Mouse (Mus musculus) WW6 (cell line): ENCODE measurements around the gene Zfyve28.

ENCODE experiments used
- DNase-seq: peaks from one replicate; pipeline ENCODE4 v3.0.0-alpha.2; 2013; ENCODE audit warnings: low read depth, low spot score

The Zfyve28 gene

GRCm38 (mm10) chr5:34210279-34210678, 78.0 kb downstream of the Zfyve28 start:
- peak; percentile 64 for DNase-seq

GRCm38 (mm10) chr5:34207503-34207902, 80.7 kb downstream of the Zfyve28 start:
- no peak for DNase-seq

GRCm38 (mm10) chr5:34205788-34206187, 82.5 kb downstream of the Zfyve28 start:
- DNase-seq: no peak

GRCm38 (mm10) chr5:34204911-34205310, 83.3 kb downstream of the Zfyve28 start:
- no peak for DNase-seq

- DNase-seq: no peak
Observed at GRCm38 (mm10) chr5:34202006-34202405, 86.2 kb downstream of the Zfyve28 start.

GRCm38 (mm10) chr5:34201396-34201795, 86.9 kb downstream of the Zfyve28 start:
- DNase-seq: no peak

GRCm38 (mm10) chr5:34198615-34199014, 89.6 kb downstream of the Zfyve28 start:
- DNase-seq: no peak

GRCm38 (mm10) chr5:34197243-34197642, 91.0 kb downstream of the Zfyve28 start:
- no peak for DNase-seq

GRCm38 (mm10) chr5:34196423-34196822, 91.8 kb downstream of the Zfyve28 start:
- DNase-seq: no peak

GRCm38 (mm10) chr5:34195786-34196185, 92.5 kb downstream of the Zfyve28 start:
- no peak for DNase-seq

GRCm38 (mm10) chr5:34194975-34195662, 93.1 kb downstream of the Zfyve28 start:
- no peak for DNase-seq

GRCm38 (mm10) chr5:34194426-34194825, 93.8 kb downstream of the Zfyve28 start:
- DNase-seq: no peak

- DNase-seq: no peak
Observed at GRCm38 (mm10) chr5:34191843-34192242, 96.4 kb downstream of the Zfyve28 start.

- no peak for DNase-seq
Observed at GRCm38 (mm10) chr5:34191021-34191420, 97.2 kb downstream of the Zfyve28 start.

- no peak for DNase-seq
Observed at GRCm38 (mm10) chr5:34189521-34189920, 98.7 kb downstream of the Zfyve28 start.

GRCm38 (mm10) chr5:34188856-34189255, 99.4 kb downstream of the Zfyve28 start:
- DNase-seq: no peak

- DNase-seq: peak; percentile 95
Observed at GRCm38 (mm10) chr5:34187601-34188316, 100.5 kb downstream of the Zfyve28 start, which contains the start of gene Mxd4. TSS of gene Mxd4 (minus strand) at chr5:34187720.

- DNase-seq: no peak
Observed at GRCm38 (mm10) chr5:34186961-34187391, 101.3 kb downstream of the Zfyve28 start.

- no peak for DNase-seq
Observed at GRCm38 (mm10) chr5:34186391-34186790, 101.9 kb downstream of the Zfyve28 start.

GRCm38 (mm10) chr5:34185791-34186190, 102.5 kb downstream of the Zfyve28 start:
- DNase-seq: no peak

GRCm38 (mm10) chr5:34185051-34185580, 103.1 kb downstream of the Zfyve28 start:
- no peak for DNase-seq

- no peak for DNase-seq
Observed at GRCm38 (mm10) chr5:34183976-34184375, 104.3 kb downstream of the Zfyve28 start.
